Mouse (Mus musculus): ENCODE measurements around the gene Tmem132d.
"Not testable (repeated sequence)": the region's sequence is repeated elsewhere in the genome, so short reads cannot be mapped to it uniquely, and the experiment has no call there.

Tmem132d gene

DNA sequence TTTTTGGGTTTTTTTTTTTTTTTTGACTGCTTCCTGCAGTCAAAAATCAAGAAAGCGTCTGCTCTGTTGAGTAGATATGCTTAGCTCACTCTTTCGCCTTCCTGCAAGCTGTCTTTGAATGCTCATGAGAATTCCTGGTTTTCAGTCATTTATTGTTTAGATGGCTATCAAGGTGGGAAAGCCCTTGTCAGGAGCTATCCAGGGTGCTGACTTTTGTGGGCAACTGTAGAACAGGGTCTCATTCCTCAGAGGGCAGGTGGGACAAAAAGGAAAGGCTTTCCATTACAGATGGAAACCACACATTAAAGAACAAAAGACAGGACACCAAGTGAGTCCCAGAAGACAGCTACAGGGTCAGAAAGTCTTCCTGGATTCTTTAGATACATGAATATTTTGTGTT lies 360.3 kb downstream of the Tmem132d start:
- no peak for DNase-seq

DNA sequence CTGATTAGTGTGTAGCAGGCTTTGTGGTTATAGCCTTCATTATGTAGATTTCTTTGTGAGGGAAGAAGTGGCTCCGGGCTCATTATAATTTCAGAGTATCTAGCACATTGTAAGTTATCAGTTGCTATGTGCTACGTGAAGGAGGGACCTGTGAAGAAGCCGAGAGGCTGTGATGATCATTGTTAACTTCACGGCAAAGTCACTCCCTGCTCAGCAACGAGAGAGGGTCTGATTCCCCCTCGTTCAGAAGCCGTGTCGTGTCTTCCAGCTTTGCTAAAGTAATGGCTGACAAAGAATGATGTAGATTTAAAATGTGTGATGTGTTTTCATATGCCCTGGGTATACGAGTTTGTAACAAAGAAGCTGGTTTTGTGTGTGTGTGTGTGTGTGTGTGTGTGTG lies 391.1 kb downstream of the Tmem132d start:
- DNase-seq, result no peak

DNA sequence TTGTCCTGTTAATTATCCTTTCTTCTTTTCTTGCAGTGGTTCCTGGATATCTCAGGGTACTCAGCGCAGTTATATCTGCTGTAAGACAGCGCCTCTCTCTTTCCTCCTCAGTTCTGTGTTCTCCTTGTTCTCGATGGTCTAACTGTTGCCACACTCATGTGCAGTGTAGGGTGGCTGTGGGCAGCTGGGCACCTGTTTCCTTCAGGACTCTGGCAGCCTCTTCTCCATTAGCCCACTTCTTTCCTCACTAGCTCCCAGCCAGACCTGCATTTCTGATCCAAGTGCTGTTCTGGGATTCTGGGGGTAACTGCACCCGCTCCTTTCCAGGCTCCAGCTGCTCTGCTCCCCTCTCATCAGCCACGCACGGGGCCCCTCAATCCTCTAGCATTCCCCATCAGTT lies 392.8 kb downstream of the Tmem132d start:
- peak; percentile 57 for DNase-seq

DNA sequence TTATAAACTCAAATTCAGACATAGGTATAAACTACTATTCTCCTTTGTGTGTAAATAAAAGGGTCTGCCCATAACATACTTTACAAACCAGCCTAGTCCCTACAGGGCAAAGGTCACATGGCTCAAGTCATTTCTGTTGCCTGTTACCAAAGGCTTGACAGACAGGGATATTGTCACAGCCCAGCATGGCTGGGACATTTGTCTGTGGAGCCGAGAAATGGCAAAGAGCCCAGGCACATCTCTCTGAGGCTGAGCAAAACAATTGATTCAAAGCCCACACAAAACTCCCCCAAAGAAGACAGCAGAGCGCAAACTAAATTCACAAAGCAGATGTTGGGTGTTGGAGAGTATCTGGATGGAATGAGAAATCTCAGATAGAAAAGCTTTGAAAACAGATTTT lies 405.8 kb downstream of the Tmem132d start:
- peak; percentile 75 for DNase-seq

DNA sequence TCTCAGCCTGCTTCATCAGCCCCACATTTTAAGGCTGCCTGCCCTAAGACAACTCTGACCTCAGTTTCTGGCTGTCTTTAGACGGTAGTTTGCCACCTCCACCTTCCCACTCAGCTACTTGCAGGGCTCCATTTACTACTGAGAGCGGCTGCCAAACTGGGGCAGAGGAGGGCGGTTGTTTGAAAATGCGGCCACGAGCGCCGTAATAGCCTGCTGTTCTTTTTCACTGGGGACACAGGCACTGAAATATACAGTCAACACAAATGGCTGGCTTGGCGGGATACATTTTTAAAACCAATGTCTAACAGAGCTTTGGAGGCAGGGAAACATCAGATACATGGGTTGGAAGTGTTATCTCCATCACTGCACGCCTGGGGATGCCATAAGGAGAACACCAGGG lies 428.2 kb downstream of the Tmem132d start:
- peak; percentile 59 for DNase-seq

DNA sequence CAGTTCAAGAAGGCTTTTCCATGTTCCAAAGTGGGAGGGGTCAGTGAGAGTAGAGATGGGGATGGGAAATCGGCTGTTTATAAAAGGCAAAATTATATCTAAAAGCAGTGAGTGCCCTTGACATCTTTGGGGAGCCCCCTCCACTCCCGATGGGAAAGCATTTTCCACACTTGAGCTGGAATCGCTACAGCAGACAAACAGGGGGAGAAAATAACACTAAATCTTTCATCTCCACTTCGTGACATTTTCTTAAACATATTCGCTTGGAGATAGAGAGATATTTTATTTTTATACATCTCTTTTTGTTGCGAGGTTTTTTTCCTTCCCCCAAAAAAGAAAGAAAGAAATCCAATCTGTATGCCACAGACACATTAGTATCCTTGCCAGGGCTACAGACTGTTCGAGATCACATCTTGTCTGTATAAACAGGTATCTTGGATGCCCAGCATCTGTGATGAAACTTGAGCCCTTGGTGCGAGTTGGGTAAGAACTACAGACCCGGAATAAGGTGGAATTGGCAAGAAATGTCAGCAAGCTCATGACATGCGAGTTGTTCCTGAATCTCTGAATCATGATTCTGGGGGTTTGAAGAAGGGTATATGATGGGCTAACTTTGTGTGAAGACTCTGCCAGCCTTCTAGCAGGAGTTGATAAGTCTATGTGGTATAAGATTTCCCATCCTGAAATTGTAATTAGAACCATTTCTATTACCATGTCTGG lies 436.2 kb downstream of the Tmem132d start:
- DNase-seq, result peak; percentile 10

DNA sequence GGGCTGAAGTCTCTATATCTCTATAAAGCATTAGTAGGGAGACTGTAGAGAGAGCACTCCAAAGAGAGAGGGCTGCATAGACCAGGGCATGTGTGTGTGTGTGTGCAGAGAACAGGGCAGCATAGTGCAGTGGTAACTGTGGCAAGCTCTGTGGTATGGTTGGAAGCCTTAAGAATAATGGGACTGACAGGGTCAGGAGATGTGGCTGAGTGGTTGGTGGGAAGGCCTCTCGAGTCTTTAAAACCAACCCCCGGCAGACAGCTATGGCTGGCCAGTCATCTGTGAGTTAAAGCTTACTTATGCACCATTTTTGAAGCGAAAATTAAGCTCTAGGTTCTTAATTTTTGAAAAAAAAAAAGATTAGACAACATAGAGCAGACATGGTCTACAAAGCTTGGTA lies 439.4 kb downstream of the Tmem132d start:
- DNase-seq, result no peak

DNA sequence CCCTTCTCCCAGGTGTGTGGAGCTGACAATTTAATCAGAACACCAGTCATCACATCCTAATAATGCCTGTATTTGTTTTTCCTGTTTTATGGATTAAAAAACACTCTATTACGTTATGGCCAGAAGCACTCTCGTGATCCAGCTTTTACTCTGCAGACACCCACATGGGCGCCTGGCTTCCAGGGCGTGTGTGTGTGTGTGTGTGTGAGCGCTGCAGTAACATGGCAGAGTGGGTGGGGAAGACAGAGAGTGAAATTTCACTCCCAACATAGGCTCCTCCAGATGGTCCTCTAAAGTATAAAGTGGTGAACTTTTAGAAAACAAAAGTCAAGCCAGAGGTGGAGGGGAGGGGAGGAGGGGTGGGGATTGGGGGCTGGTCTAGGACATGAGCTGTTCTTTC lies 442.1 kb downstream of the Tmem132d start:
- peak; percentile 62 for DNase-seq

DNA sequence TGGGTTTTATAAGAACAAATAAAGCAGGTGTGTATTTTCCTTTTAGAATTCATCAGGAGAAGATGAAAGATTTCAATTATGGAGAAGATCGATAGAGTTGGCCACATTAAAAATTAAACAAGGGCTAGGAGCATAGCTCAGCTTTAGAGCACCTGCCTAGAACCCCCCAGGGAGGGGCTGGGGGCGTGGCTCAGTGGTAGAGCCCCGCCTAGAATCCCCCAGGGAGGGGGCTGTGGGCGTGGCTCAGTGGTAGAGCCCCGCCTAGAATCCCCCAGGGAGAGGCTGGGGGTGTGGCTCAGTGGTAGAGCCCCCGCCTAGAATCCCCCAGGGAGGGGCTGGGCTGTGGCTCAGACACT lies 452.9 kb downstream of the Tmem132d start:
- not testable (repeated sequence) for DNase-seq

DNA sequence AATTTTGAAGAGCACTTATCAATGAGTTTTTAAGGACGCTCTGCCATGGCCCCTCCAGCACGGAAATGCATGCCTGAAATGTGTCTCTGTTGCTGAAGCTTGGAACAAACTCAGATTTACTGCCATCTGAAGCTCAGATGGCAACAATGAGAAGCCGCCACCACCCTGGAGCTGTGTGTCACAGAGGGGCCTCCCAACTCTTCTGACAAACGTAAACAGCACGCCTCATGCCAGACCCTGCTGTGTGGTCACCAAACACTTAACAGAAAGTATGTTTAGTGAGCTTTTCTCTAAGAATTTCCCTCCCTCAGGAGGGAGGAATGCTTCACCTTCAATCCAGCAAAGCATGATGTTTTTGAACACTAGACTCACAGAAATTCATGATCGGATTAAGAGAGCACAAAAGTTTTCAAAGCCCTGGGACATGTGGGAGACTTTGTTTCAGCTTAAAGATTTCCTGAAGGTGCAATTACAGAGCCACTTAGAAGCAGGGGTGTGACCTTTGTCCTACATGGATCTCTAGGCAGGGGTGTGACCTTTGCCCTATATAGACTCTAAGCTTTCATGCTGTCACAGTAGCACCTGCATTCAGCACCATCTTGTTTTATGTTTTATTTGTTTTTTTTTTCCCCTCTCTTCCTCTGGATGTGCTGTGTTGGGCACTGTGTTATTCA lies 453.4 kb downstream of the Tmem132d start:
- no peak for DNase-seq

DNA sequence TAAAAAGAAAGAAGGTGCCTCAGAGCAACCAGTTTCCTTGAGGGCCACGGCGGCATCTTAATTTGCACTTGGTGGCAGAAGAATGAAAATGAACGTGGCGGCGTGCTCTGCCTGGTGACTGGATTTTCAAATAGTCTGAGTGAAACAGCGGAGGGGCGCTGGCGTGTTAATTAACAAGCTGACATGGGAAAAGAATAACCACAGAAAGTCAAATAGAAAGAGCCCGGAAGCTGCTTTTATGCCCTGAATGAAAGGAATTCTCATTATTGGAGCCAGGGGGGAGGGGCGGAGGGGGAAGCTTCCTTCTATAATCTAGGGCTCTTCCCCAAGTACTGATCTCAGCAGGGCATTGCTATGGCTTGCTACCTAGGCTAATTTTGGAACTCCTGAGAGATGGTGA lies 456.2 kb downstream of the Tmem132d start:
- DNase-seq, result peak; percentile 7

DNA sequence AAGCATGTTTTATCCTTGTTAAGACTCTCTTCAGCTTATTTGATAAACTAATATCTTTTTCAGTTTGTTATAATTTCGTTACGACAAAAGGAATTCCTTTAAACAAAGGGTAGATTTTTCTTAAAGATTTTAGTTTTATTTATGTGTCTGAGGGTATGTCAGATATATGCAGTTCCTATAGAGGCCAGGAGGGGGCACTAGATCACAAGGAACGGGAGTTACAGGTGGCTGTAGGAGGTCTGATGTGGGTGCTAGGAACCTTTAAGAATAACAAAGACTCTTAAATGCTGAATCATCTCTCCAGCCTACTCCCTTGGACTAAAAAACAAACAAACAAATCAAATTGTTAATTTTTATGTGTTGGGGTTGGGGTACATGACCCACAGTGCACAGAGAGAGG lies 467.2 kb downstream of the Tmem132d start:
- DNase-seq, result no peak

DNA sequence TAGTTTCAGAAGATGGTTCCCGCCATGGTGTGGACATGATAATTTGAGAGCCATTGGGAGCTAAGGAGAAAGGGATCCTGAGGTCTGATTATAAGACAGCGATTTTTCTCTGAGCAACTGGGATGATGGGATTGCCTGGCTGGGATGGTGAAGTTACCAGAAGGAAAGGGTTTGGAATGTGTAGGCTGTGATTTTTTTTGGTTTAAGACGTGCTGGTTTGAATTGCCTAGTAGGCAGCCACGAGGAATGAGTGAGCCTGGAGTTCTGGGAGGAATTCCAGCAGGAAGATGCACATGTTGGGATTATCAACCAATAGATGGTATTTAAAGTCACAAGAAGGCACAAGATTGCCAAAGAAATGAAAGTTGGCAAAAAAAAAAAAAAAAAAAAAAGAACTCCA lies 470.2 kb downstream of the Tmem132d start:
- peak; percentile 56 for DNase-seq

DNA sequence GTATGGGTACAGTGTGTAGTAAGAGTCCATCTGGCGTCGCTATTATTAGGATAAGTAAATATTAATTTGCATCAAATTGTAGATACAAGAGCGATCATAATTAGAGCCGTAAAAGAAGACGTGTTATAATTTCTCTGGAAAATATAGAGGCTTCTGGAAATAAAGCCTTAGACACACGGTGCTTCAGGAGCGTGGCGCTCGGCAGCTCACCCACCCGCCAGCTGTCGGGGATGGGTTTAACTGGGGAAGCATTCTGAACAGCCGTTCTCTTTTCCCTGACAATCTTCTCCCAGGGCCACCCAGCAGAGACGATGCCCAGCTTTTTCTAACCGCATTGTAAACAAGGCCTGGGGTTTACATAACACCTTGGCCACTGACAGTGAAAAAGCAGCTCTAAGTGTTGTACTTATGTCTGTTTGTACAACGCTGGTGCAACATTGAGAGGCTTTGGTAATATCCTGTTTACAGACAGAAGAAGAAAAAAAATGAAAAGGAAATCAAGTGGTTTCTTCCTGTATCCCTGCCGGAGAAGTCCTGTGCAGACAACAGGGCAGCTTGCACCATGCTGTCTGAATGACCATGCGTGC lies 476.3 kb downstream of the Tmem132d start:
- peak; percentile 89 for DNase-seq

DNA sequence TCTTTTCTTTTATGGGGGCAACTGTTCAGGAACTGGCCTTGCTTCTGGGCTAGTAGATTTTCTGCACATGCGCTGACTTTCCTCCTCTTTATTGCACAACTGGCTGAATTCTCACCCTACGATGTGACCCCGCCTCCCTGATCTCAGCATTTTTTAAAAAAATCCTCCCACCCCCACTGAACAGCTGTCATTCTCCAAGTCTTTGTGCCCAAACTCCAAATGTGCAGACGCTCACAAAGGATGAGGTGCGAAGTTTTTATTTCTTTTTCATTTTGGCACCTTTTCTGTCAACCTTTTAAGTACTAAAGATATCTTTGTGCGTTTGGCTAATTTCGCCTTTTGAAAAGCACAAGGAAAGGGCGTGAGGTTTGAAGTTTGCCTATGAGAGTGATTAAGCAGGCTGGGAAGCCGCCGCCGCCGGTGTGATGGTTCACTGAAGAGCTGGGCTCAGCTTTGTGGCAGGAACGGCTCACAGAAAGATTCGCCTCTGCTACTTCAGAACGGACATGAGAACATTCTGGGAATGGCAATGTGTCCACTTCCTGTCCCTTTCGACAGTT lies 478.6 kb downstream of the Tmem132d start:
- peak; percentile 23 for DNase-seq

DNA sequence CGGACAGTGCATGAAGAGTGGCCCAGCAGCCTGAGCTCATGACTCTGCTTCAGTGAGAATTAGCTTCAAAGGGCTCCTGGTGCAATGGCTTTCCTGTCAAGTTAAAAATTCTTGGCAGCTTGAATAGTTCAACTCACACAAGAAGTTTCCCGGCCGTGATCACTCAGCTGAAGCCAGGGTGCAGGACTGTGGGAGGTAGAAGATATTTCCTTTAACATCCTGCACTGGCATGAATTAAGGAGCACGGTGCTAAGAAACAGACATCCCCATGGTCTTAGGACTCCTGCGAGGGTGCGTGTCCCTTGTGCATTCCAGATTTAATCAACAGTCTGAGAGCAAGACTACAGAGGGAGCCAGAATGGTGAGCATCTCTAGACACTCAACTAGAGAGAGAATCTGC lies 480.1 kb downstream of the Tmem132d start:
- DNase-seq, result no peak

DNA sequence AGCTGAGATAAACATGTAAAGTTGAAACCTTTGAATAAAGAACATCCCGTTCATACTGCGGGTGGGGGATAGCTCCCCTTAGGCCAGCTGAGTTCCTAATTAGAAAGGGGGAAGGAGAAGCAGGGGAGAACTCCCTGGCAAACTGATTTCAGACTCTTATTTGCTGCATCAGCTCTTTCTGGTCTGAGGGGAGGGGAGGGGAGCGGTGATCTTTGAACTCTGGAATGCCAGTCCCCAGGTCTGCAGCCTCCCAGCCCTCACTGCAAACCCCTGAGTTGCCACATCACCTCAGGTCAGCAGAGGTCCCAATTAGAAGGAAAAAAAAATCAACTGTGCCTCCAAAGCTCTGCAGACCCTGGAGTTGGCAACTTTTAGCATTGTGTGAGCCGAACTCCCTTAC lies 482.3 kb downstream of the Tmem132d start:
- no peak for DNase-seq

DNA sequence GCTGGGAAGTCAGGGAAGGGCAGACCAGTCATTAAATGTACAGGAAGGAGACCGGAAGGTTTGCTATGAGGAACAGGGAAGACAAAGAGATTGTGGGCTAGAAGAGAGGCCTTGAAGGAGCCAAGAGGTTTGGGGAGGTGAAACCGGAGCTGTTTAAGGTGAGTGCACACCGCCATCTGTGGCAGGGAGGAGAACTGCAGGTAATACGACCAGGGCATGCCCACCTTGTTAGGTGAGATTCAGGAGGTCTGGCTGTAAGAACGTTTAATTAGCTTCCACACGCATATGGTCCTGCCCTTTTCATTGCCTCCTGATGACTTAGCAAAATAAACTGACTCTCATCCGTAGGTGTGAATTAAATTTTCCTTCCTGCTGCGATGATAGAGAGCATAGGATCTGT lies 485.6 kb downstream of the Tmem132d start:
- DNase-seq, result no peak

DNA sequence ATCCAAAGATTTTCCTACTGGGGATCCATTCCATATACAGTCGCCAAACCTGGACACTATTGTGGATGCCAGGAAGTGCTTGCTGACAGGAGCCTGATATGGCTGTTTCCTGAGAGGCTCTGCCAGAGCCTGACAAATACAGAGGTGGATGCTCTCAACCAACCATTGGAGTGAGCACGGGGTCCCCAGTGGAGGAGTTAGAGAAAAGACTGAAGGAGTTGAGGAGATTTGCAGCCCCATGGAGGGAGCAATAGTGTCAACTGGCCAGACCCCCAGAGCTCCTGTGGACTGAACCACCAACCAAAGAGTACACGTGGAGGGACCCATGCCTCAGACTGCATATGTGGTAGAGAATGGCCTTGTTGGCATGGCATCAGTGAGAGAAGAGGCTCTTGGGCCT lies 490.7 kb downstream of the Tmem132d start:
- not testable (repeated sequence) for DNase-seq

DNA sequence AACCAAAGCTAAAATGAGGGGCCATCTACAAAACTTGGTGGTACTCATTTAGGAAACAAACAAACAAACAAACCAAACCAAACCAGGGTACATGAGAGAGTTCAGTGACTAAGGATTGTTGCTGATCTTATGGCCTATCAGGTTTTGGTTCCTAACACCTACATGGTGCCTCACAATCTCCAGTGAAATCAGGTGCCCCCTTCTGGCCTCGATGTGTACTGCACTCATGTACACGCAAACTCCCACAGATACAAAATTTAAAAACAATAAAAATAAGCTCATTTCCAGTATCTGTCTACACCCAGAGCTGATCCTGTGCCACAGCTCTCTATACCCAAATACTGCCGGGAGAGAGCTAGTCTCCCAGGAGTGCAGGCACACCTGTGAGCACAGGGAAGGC lies 495.0 kb downstream of the Tmem132d start:
- DNase-seq, result no peak

DNA sequence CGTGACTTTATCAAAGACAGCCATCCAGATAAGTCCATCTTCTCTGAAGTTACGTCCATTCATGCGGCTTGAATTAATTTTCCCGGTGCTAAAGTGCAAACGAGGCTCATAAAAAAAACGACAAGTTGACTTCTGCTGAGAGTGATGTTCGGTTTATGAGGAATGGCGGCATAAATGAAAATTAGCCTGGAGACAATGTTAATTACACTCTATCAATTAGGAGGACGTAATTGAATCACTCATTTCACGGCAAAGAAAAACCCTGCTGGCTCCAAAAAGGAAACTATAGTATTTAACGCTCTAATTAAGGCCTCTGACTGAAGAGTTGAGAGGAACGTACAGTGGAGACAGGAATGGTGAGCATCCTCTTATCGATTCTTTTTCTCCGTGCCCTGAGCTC lies 503.2 kb downstream of the Tmem132d start:
- DNase-seq, result no peak

DNA sequence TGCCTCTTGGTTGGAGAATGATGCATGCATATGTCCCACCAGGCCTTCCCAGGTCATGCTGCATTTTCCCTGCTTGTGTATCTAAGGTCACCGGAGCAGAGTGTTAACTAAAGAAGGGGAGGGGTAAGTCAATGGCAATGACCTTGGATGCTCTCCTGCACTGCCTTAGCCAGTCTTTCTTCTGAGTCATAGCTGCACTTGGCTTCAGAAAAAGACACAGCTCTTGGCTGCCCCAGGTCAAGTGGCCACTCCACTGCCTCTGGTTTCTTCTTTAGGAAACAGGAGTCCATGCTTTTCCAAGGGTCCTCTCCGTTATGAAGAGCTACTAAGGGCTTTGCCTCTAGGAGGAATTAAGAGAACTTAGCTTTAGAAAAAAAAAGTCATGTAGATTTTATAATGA lies 506.2 kb downstream of the Tmem132d start:
- no peak for DNase-seq

DNA sequence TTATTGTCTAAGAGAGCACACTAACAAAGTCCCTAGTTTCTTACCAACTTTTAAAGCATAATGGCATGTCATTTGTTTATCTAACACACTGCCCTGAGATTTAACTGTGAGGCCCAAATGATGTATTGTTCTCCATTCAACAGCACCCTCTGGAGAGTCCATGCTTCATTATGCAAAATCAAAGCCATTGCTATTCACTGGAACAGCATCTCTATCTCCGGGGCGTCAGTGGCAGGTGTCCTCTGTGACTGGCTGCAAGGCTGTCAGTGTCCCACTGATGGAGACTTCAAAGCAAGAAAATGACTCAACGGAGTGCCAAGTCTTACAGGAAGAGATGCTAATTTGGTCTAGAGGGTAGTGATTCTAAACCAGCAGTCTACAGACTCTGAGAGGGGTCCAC lies 508.8 kb downstream of the Tmem132d start:
- no peak for DNase-seq

DNA sequence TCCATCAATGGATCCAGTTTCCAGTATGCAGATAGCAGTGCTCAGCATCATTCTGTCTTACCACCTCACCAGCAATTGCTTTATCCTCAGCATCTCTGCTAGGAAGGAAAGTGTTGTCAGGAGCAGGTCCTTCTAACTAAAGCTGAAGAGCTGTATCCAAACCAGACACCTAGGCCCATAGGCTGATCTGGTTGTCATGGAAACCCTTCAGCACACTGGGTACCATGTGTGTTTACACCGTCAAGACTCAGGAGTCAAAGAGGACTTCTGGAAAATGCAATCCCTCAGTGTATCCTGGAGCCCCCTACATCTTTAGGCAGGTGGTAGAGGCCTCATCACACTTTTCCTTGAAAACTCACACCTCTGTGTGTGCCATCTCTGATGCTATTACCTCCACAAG lies 513.7 kb downstream of the Tmem132d start:
- no peak for DNase-seq

All from right cerebral cortex, adult 18-20 months (tissue).